Mouse (Mus musculus) bone marrow, adult 2 months (tissue): ENCODE data around the gene Pgs1.

Experiments used
- CTCF ChIP-seq: fragments of 200-500 bp; IDR thresholded peaks from 2 replicates; pipeline ENCODE4 v1.5.1; 2011; ENCODE audit warnings: low read length, control low read depth; ENCODE audit not compliant: control insufficient read depth, insufficient read depth
- POLR2A ChIP-seq: fragments of 200-500 bp; IDR thresholded peaks from 2 replicates; pipeline ENCODE4 v1.6.1; 2011; ENCODE audit warnings: low read depth, mild to moderate bottlenecking, control low read depth, low read length, borderline replicate concordance; ENCODE audit not compliant: control insufficient read depth

DNA sequence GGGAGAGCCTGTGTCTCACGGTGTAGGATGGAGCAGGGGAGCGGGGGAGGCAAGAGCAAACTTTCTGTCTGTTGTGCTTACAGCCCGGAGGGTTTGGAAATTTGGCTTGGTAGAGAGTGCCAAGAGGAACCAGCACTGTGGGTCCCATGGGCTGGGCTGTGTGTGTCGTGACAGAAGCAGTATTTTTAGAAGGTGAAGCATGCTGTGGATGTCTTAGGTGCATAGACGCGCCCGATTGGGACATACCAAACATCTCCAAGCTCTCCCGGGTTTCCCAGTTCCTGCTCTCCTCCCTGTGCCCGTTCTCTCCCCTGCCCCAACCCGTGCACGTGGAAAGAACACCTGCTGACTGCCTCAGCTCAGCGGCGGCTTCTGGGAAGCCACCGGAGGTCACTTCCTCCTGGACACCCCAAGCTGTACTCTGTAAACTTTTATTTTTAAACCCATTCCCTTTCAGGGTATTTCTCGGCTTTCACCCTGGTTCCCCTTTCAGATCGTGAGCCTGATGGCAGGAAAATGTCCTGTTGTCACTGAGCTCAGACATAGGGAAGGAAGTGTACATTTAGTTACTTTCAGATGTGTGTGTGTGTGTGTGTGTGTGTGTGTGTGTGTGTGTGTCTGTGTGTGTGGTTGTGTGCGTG, 26.2 kb upstream of the Pgs1 start:
- no peak for TF ChIP-seq POLR2A
- TF ChIP-seq CTCF: no peak
